Mouse (Mus musculus) limb, embryonic 14.5 days (tissue): ENCODE results near the gene Nxf3. TPM values are rescaled to one million over a fixed set of nuclear protein-coding genes. Genes with fewer than 3 reads are reported as not detected.

Experiments used
- ATAC-seq: fragments of 200-750 bp; cut with Nextera tagmentation; 2 replicates; pipeline ENCODE4 v1.8.0; 2017; ENCODE audit warnings: low read depth, moderate number of reproducible peaks, moderate TSS enrichment; ENCODE audit not compliant: low FRiP score
- DNase-seq: peaks from one replicate; pipeline ENCODE4 v3.0.0-alpha.2; 2015; ENCODE audit warnings: low spot score
- H3K27ac ChIP-seq: fragments of 300-500 bp; sonication (generic); replicated peaks from 2 replicates; pipeline ENCODE4 v1.5.1; 2014; ENCODE audit warnings: low read depth, mild to moderate bottlenecking, low read length, moderate library complexity, mixed read lengths
- H3K27me3 ChIP-seq: fragments of 300-500 bp; sonication (generic); 2 replicates; pipeline ENCODE4 v1.6.1; 2014; ENCODE audit warnings: low read length, mixed read lengths; ENCODE audit not compliant: control insufficient read depth, insufficient read depth
- H3K36me3 ChIP-seq: fragments of 300-500 bp; sonication (generic); 2 replicates; pipeline ENCODE4 v1.6.1; 2014; ENCODE audit warnings: mild to moderate bottlenecking, low read length, moderate library complexity, mixed read lengths; ENCODE audit not compliant: control insufficient read depth, insufficient read depth
- H3K4me1 ChIP-seq: fragments of 300-500 bp; sonication (generic); 2 replicates; pipeline ENCODE4 v1.6.1; 2014; ENCODE audit warnings: antibody characterized with exemption, low read length, mixed read lengths; ENCODE audit not compliant: control insufficient read depth, insufficient read depth
- H3K4me2 ChIP-seq: fragments of 300-500 bp; sonication (generic); replicated peaks from 2 replicates; pipeline ENCODE4 v1.6.1; 2014; ENCODE audit warnings: low read depth, mild to moderate bottlenecking, low read length, moderate library complexity; ENCODE audit not compliant: severe bottlenecking
- H3K4me3 ChIP-seq: fragments of 300-500 bp; sonication (generic); replicated peaks from 2 replicates; pipeline ENCODE4 v1.5.1; 2014; ENCODE audit warnings: low read length
- H3K9ac ChIP-seq: fragments of 300-500 bp; sonication (generic); 2 replicates; pipeline ENCODE4 v1.6.1; 2014; ENCODE audit warnings: mild to moderate bottlenecking, low read depth, low read length, moderate library complexity; ENCODE audit not compliant: severe bottlenecking
- H3K9me3 ChIP-seq: fragments of 300-500 bp; sonication (generic); 2 replicates; pipeline ENCODE4 v1.6.1; 2016; ENCODE audit warnings: low read length; ENCODE audit not compliant: control insufficient read depth
- POLR2A ChIP-seq: fragments of 200-500 bp; IDR thresholded peaks from 2 replicates; pipeline ENCODE4 v1.8.0; 2012; ENCODE audit warnings: inconsistent platforms, mild to moderate bottlenecking, moderate library complexity, borderline replicate concordance; ENCODE audit not compliant: insufficient read depth, insufficient read length; ENCODE audit errors: extremely low read depth
- WGBS: fragments of 180-500 bp; shearing (Covaris S2); extraction: QIAGEN DNeasy Blood & Tissue Kit; methylation state at CpG from one replicate; pipeline ENCODE4 v1.1.7; 2014; 5-methylcytosine and 5-hydroxymethylcytosine counted together
- polyA plus RNA-seq, 2 experiments: library from polyadenylated mRNA; depleted of rRNA in 1 of 2; stranded (reverse) in 1 of 2; unstranded in 1 of 2; fragments of >200 nt; fragmentation: Nextera tagmentation in 1 of 2; extraction: Ambion mirVana in 1 of 2; gene quantifications; 2 replicates each; pipeline versions ENCODE4 v1.2.1 to v1.2.3; 2012 to 2014

The Nxf3 gene
- polyA plus RNA-seq (2012; rRNA removed) (0.03 TPM in 2 replicates), polyA plus RNA-seq (2014; fragmentation: Nextera tagmentation; extraction: Ambion mirVana) (not detected in 2 replicates)

- no peak for DNase-seq
Measured at GRCm38 (mm10) chrX:136085155-136085554, at the start of gene Nxf3. TSS of gene Nxf3 (minus strand) at chrX:136085255.

GRCm38 (mm10) chrX:136127744-136128064 is 42.6 kb upstream of the Nxf3 start:
- ATAC-seq, result no peak
- H3K9me3 ChIP-seq, result no peaks in the 10 kb centered on the region
- no peaks in the 10 kb centered on the region for H3K27me3 ChIP-seq
- H3K27ac ChIP-seq, result no peak overlapping the region
- no peak overlapping the region for H3K4me3 ChIP-seq
- no peak for TF ChIP-seq POLR2A
- no peak overlapping the region for H3K9ac ChIP-seq
- no peak overlapping the region for H3K4me2 ChIP-seq
- 15% methylated on average over 5 of the region's 5 CpGs for WGBS
- peak; percentile 18 for DNase-seq
- no peaks in the 10 kb centered on the region for H3K36me3 ChIP-seq
- no peaks in the 10 kb centered on the region for H3K4me1 ChIP-seq

More at GRCm38 (mm10) chrX:136085155-136085554, at the start of gene Nxf3:
- no peak for TF ChIP-seq POLR2A
- 81% methylated on average over 9 of the region's 9 CpGs for WGBS
- ATAC-seq, result no peak
- Histone ChIP-seq H3K4me1 (no peaks in the 10 kb centered on the region), H3K27ac (no peak within 1 kb of the TSS), H3K36me3 (no peaks in the 10 kb centered on the region), H3K9ac (no peak within 1 kb of the TSS), H3K4me2 (no peak within 1 kb of the TSS), H3K27me3 (no peaks in the 10 kb centered on the region), H3K9me3 (no peaks in the 10 kb centered on the region), H3K4me3 (no peak within 1 kb of the TSS)

GRCm38 (mm10) chrX:136127038-136127743 is 42.1 kb upstream of the Nxf3 start:
- DNase-seq (no peak), ATAC-seq (no peak)
- TF ChIP-seq POLR2A, result no peak
- Histone ChIP-seq H3K4me2 (no peak overlapping the region), H3K4me1 (no peaks in the 10 kb centered on the region), H3K9me3 (no peaks in the 10 kb centered on the region), H3K36me3 (no peaks in the 10 kb centered on the region), H3K27ac (no peak overlapping the region), H3K27me3 (no peaks in the 10 kb centered on the region), H3K4me3 (no peak overlapping the region), H3K9ac (no peak overlapping the region)
- WGBS, result 62% methylated on average over 8 of the region's 8 CpGs

GRCm38 (mm10) chrX:136115419-136115961 is 30.4 kb upstream of the Nxf3 start:
- peak; percentile 97 for ATAC-seq
- Histone ChIP-seq H3K9me3 (no peaks in the 10 kb centered on the region), H3K36me3 (no peaks in the 10 kb centered on the region), H3K27ac (peak overlapping the region; percentile 70), H3K4me1 (no peaks in the 10 kb centered on the region), H3K4me3 (peak overlapping the region; percentile 40), H3K9ac (peak overlapping the region; percentile 12; the same call in 1 of the 2 replicates), H3K4me2 (peak overlapping the region; percentile 51), H3K27me3 (peaks cover 3% of the 10 kb centered on the region; the same call in 1 of the 2 replicates)
- no peak for TF ChIP-seq POLR2A
- WGBS, result 24% methylated on average over 23 of the region's 23 CpGs
- DNase-seq, result peak; percentile 87

GRCm38 (mm10) chrX:136115015-136115414 is 30.0 kb upstream of the Nxf3 start:
- Histone ChIP-seq H3K27me3 (peaks cover 3% of the 10 kb centered on the region; the same call in 1 of the 2 replicates), H3K27ac (no peak overlapping the region), H3K4me2 (peak overlapping the region; percentile 51; the same call in 1 of the 2 replicates), H3K9me3 (no peaks in the 10 kb centered on the region), H3K4me1 (no peaks in the 10 kb centered on the region), H3K36me3 (no peaks in the 10 kb centered on the region), H3K9ac (no peak overlapping the region), H3K4me3 (peak overlapping the region; percentile 40; the same call in 1 of the 2 replicates)
- 38% methylated on average over 4 of the region's 4 CpGs for WGBS
- ATAC-seq (no peak), DNase-seq (no peak)
- no peak for TF ChIP-seq POLR2A
